Mouse (Mus musculus) right cerebral cortex, postnatal 4 days (tissue): ENCODE measurements around the gene Wdr48.

Experiments
- DNase-seq: peaks from one replicate; pipeline ENCODE4 v3.0.0-alpha.2; 2022

Wdr48 gene

DNA sequence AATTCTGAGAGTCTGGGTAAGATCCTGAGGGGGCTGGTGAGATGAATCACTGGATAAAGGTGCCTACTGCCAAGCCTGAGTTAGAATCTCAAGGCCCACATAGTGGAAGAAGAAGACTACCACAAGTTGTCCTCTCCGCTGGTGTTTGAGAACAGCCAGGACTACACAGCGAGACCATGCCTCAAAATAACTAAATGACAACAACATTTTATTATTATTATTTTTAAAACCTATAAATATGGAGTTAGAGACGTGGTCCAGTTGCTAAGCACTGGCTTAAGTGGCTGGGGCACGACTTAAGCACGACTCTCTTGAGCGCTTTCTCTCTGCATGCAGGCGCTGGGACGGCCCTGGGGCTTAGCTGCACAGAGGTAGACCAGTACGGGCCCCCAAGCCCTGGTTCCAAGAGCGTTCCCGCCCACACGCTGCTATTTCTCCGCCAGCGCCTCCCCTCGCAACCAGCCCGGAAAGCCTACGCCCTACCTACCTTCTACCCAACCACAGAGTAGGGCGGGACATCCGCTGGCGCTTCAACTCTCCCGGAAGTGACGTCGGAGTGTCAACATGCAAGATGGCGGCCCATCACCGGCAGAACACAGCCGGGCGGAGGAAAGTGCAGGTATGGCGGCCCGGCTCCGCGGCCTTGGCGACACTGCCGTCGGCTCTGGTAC lies at the start of gene Wdr48:
Gene Wdr48, plus strand, starts transcription at position 540 of the 671 bp plus-strand sequence.
- DNase-seq, result peak; percentile 94

GRCm38 (mm10) chr9:119847187-119847586 lies 47.5 kb upstream of the Wdr48 start:
- DNase-seq, result no peak

DNA sequence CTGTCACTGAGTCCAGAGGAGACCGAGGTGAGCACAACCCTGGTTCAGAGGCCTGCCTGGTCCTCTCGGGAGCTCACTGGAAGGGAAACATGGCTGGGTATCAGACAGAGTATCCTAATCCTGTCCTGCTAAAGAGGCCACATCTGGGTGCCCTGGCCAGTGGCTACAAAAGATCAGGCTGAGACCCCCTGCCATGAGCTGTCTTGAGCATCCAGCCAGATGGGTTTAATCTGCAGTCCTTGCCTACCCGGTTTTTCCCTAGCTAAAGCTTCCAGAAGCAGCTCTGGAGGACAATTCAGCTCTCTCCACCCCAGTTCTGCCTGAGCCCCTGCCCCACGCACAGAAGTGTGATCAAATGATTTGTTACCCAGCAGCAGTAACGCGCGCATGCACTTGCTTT lies 46.0 kb upstream of the Wdr48 start:
- no peak for DNase-seq

GRCm38 (mm10) chr9:119849214-119849613 lies 45.5 kb upstream of the Wdr48 start:
- DNase-seq, result no peak

DNA sequence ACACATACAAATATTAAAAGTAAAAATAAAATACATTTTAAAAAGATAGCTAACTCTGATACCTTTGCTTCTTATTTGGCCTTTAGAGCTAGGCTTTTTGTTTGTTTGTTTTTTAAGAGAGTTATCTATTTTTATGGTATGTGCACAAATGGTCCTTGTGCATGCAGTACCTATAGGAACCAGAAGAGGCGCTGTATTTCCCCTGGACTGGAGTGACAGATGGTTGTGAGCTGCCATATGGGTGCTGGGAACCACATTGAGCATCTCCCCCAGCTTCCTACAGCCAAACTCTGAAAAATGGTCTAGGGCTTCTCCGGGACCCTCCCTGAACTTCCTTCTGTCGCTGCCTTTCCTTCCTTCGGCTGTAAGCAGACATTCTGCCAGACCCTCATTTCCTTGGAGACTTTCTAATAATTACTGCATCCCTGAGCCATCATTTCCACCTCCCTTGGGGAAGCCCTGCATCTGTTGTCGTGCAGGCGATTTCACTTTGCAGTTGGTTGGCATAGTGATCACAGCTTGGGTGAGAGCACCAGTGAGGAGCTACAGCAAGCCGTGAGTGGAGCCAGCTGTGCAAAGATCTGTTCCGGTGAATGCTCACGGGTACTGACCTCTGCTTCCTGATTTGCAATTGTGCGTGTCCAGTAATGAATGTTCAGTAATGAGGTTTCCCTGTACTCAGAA lies 42.2 kb upstream of the Wdr48 start:
- DNase-seq, result no peak

- DNase-seq, result no peak
Observed at GRCm38 (mm10) chr9:119853071-119853846, 41.4 kb upstream of the Wdr48 start.

DNA sequence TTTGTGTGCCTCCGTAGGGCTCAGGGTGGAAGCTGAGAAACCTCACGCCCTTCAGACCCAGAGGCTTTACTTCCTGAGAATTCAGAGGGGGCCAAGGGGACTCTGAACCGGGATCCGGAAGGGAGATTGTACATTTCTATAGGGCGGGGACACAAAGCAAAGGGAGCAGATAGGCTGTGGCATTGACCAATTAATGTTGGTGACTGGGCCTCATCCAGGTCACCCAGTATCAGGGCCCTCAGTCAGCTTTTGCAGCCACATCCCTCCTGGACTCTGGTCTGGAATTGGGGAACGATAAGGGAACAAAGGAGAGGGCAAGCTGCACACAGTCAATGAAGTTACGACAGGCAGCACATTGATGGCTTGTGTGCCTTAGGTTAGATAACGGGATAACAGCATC lies 40.5 kb upstream of the Wdr48 start:
- DNase-seq, result no peak

- no peak for DNase-seq
Observed at GRCm38 (mm10) chr9:119887144-119887901, 7.4 kb upstream of the Wdr48 start.

DNA sequence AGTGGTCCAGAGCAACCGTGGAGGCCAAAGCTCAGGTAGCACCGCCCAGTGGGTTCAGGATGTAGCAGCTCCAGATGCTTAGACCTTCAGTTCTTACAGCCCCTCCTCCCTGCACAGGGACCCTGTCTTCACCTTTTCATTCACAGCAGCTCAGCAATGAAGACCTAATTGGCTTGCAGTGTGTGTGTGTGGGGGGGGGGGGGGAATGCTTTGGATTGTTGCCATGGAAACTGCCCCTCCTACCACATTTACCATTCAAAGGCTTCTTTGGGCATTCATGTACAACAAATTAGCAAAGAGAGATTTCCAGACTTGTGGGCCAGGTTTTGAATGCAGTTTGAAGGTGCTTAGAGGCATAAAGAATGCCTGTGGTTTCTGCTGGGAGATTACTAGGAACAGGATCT lies 5.8 kb upstream of the Wdr48 start:
- no peak for DNase-seq

GRCm38 (mm10) chr9:119889446-119889845 lies 5.2 kb upstream of the Wdr48 start:
- DNase-seq, result no peak

- DNase-seq, result peak; percentile 25
Observed at GRCm38 (mm10) chr9:119890692-119891091, 4.0 kb upstream of the Wdr48 start.

GRCm38 (mm10) chr9:119893881-119894280 lies 797 bp upstream of the Wdr48 start:
- no peak for DNase-seq

- DNase-seq, result peak; percentile 35
Observed at GRCm38 (mm10) chr9:119895040-119895721, 503 bp downstream of the Wdr48 start.

GRCm38 (mm10) chr9:119899446-119899845 lies 4.8 kb downstream of the Wdr48 start:
- no peak for DNase-seq

DNA sequence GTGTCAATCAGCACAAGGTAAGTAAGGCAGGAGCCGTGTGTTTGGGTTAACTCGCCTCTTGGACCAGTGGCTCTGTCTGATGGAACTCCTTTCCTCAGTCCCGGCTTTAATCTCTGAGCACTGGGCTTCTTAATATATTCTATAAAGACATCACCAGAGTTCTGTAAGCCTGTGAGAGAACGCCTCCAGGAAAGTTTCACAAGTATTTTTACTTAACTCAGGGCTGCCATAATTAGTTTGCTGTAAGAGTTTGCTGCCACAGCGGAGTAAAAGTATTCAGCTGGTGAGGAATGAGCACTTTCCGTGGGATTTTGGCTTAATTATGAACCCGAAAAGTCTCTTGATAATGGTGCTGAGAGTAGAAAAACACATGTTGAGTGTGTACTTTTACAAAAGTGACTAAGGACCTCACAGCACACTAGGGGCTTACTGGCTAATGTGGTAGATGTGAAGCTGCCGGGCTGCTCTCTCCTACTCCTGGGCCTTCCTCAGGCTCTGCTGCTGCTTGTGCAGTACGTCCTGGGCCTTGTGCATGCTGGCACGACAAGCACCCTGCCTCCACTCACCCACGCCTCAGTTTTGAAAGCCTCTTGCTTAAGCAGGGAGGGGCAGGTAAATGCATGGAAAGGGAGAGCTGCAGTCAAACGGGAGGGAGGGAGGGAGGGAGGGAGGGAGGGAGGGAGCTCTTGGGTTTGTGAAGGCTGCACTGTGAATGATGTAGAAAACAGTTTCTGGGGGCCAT lies 7.9 kb downstream of the Wdr48 start:
- no peak for DNase-seq

DNA sequence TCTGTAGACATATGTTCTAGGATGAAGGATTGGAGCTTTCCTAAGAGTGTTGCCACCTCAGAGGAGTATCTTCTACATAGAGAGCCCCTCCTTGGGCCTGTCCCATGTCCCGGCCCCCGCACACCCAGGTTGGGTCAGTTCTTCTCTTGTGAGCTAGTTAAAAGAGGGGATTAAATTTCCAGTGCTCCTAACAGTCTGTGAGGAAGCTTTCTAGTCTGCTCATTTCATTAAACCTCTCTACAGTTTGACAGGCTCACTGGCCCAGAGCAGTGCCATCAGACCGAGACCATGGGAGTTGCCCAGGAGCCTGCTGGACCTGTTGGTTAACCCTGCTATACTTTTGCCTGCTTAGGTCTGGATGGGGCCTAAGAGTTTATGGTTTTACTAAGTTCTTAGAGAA lies 14.0 kb downstream of the Wdr48 start:
- DNase-seq, result no peak

- no peak for DNase-seq
Observed at GRCm38 (mm10) chr9:119909931-119910330, 15.3 kb downstream of the Wdr48 start.

- DNase-seq, result no peak
Observed at GRCm38 (mm10) chr9:119913087-119913838, 18.6 kb downstream of the Wdr48 start.

GRCm38 (mm10) chr9:119919858-119920257 lies 25.2 kb downstream of the Wdr48 start:
- no peak for DNase-seq

- DNase-seq, result no peak
Observed at GRCm38 (mm10) chr9:119923462-119923861, 28.8 kb downstream of the Wdr48 start.

DNA sequence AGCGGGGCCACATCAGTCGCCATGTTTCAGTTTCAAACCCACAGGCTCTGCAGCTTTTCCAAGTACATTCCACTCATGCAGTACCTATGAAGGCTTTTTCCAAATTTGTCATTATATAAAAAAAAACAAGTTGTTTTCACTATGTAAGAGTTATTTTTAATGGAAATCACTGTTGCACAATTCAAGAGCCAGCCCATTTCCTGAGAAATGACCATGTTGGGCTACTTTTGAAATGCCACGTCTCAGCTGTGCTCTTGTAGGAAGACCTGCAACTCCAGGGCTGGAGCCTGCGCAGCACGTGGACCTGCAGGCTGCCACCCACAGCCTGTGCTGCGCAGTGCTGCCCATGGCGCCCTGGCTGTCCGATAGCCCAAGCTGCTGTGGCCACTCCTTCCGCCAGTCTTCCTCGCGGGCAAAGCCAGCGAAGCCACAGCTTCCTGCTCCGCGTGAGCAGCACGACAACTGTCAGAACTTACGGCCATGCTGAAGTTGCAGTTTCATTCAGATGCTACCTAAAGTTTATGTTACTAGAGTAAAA lies 30.5 kb downstream of the Wdr48 start:
- no peak for DNase-seq
